Mouse (Mus musculus) kidney, adult 2 months (tissue): ENCODE measurements around the gene Tmem39b. TPM values are rescaled to one million over a fixed set of nuclear protein-coding genes. Genes with fewer than 3 reads are reported as not detected.
"Not testable (repeated sequence)": the region's sequence is repeated elsewhere in the genome, so short reads cannot be mapped to it uniquely, and the experiment has no call there.

Source experiments
- DNase-seq: peaks from one replicate; pipeline ENCODE4 v3.0.0; 2021
- H3K27ac ChIP-seq: fragments of 200-500 bp; 2 replicates; pipeline ENCODE4 v1.5.1; 2012; ENCODE audit warnings: low read depth, low read length, control low read depth, inconsistent platforms; ENCODE audit not compliant: insufficient read depth
- H3K27me3 ChIP-seq: fragments of 200-500 bp; replicated peaks from 2 replicates; pipeline ENCODE4 v1.6.1; 2012; ENCODE audit warnings: mild to moderate bottlenecking, moderate library complexity, low read length, inconsistent platforms; ENCODE audit not compliant: control insufficient read depth, insufficient read depth
- H3K36me3 ChIP-seq: fragments of 200-500 bp; 2 replicates; pipeline ENCODE4 v1.6.1; 2012; ENCODE audit warnings: mild to moderate bottlenecking, moderate library complexity, low read length, inconsistent platforms; ENCODE audit not compliant: control insufficient read depth, insufficient read depth
- H3K4me1 ChIP-seq: fragments of 200-500 bp; 2 replicates; pipeline ENCODE4 v1.6.1; 2011; ENCODE audit warnings: low read length; ENCODE audit not compliant: control insufficient read depth, insufficient read depth
- H3K4me3 ChIP-seq: fragments of 200-500 bp; 2 replicates; pipeline ENCODE4 v1.5.1; 2011; ENCODE audit warnings: mild to moderate bottlenecking, low read depth, low read length, control low read depth; ENCODE audit not compliant: insufficient read depth
- CTCF ChIP-seq: fragments of 200-500 bp; conservative IDR thresholded peaks from 2 replicates; pipeline ENCODE4 v1.5.1; 2011; ENCODE audit warnings: low read depth, mild to moderate bottlenecking, control low read depth, low read length, moderate library complexity, mixed read lengths; ENCODE audit not compliant: insufficient read depth, insufficient read length
- POLR2A ChIP-seq: fragments of 200-500 bp; IDR thresholded peaks from one replicate; pipeline ENCODE4 v1.6.1; 2011; ENCODE audit warnings: low read depth, low read length, control low read depth
- WGBS: fragments of 180-500 bp; shearing (Covaris S2); methylation state at CpG from one replicate; pipeline ENCODE4 v1.1.7; 2018; 5-methylcytosine and 5-hydroxymethylcytosine counted together
- polyA plus RNA-seq: library from polyadenylated mRNA; depleted of rRNA; stranded (reverse); fragments of >200 nt; gene quantifications from 2 replicates; pipeline ENCODE4 v1.2.3, GENCODE M21; 2012

Gene Tmem39b
- polyA plus RNA-seq, 1 experiment = 28.5 TPM

- whole genome bisulfite sequencing = under 1% methylated on average over 62 of the region's 62 CpGs
- no peaks in the 10 kb centered on the region for H3K27me3 ChIP-seq
- H3K4me3 ChIP-seq = peak overlapping the region; percentile 93
- no peaks in the 10 kb centered on the region for H3K36me3 ChIP-seq
- TF ChIP-seq CTCF (no peak), POLR2A (no peak)
- peaks cover 4% of the 10 kb centered on the region; the same call in 1 of the 2 replicates for H3K4me1 ChIP-seq
- DNase-seq = peak; percentile 48
- H3K27ac ChIP-seq = peak overlapping the region; percentile 88
These were observed 44.8 kb upstream of the Tmem39b start for GRCm38 (mm10) chr4:129741251-129741973.

- no peak for TF ChIP-seq POLR2A
- whole genome bisulfite sequencing = 49% methylated on average over 4 of the region's 4 CpGs
- Histone ChIP-seq H3K27me3 (no peaks in the 10 kb centered on the region), H3K4me1 (peaks cover 4% of the 10 kb centered on the region; the same call in 1 of the 2 replicates), H3K4me3 (no peak overlapping the region), H3K36me3 (no peaks in the 10 kb centered on the region), H3K27ac (no peak overlapping the region)
- no peak for DNase-seq
These were observed 42.5 kb upstream of the Tmem39b start for GRCm38 (mm10) chr4:129739111-129739645.

- no peak for TF ChIP-seq CTCF
- Histone ChIP-seq H3K27ac (no peak overlapping the region), H3K27me3 (no peaks in the 10 kb centered on the region), H3K4me3 (no peak overlapping the region), H3K4me1 (peaks cover 4% of the 10 kb centered on the region; the same call in 1 of the 2 replicates), H3K36me3 (no peaks in the 10 kb centered on the region)
- DNase-seq = no peak
- WGBS = 65% methylated on average over 1 of the region's 1 CpGs
These were observed 39.5 kb upstream of the Tmem39b start for GRCm38 (mm10) chr4:129736173-129736572.

- H3K36me3 ChIP-seq, DNase-seq, H3K4me3 ChIP-seq, H3K27ac ChIP-seq, H3K27me3 ChIP-seq, H3K4me1 ChIP-seq: not testable (repeated sequence)
- 88% methylated on average over 4 of the region's 4 CpGs for WGBS
These were observed 38.8 kb upstream of the Tmem39b start for GRCm38 (mm10) chr4:129735485-129735884.

GRCm38 (mm10) chr4:129731423-129731822 is 34.8 kb upstream of the Tmem39b start:
- peaks cover 3% of the 10 kb centered on the region; the same call in 1 of the 2 replicates for H3K36me3 ChIP-seq
- DNase-seq = no peak
- no peak overlapping the region for H3K4me3 ChIP-seq
- no peaks in the 10 kb centered on the region; the same call in 1 of the 2 replicates for H3K4me1 ChIP-seq
- WGBS = 70% methylated on average over 5 of the region's 5 CpGs
- TF ChIP-seq POLR2A (no peak), CTCF (no peak)
- no peak overlapping the region for H3K27ac ChIP-seq
- no peaks in the 10 kb centered on the region for H3K27me3 ChIP-seq

- Histone ChIP-seq H3K36me3 (peaks cover 9% of the 10 kb centered on the region), H3K4me3 (no peak overlapping the region), H3K27ac (no peak overlapping the region), H3K4me1 (no peaks in the 10 kb centered on the region), H3K27me3 (no peaks in the 10 kb centered on the region)
- TF ChIP-seq POLR2A = no peak
- no peak for TF ChIP-seq CTCF
- no peak for DNase-seq
- WGBS = 89% methylated on average over 9 of the region's 9 CpGs
These were observed 19.7 kb upstream of the Tmem39b start for GRCm38 (mm10) chr4:129716310-129716709.

GRCm38 (mm10) chr4:129709486-129710129 is 13.0 kb upstream of the Tmem39b start:
- 79% methylated on average over 8 of the region's 8 CpGs for WGBS
- Histone ChIP-seq H3K27me3 (no peaks in the 10 kb centered on the region), H3K4me1 (no peaks in the 10 kb centered on the region), H3K27ac (no peak overlapping the region), H3K4me3 (no peak overlapping the region), H3K36me3 (peaks cover 8% of the 10 kb centered on the region)
- TF ChIP-seq CTCF (no peak), POLR2A (no peak)
- DNase-seq = no peak
